Mouse (Mus musculus) fat pad, adult 2 months (tissue): ENCODE measurements at regions not wholly inside any gene's neighbourhood (a gene's known extent, or its start where the extent isn't known, plus 50 kb on each side); places are given as distances from the start of the nearest gene placed in this dataset.
"Not testable (repeated sequence)": the region's sequence is repeated elsewhere in the genome, so short reads cannot be mapped to it uniquely, and the experiment has no call there.

Experiments used
- DNase-seq: peaks from one replicate; pipeline ENCODE4 v3.0.0-alpha.2; 2011; ENCODE audit warnings: low read depth, low spot score; ENCODE audit errors: extremely low read depth

GRCm38 (mm10) chr12:115276749-115277148 is 770.8 kb upstream of the Zfp386 start:
- DNase-seq, result not testable (repeated sequence)

- not testable (repeated sequence) for DNase-seq
Observed at GRCm38 (mm10) chr12:115293772-115294171, 753.8 kb upstream of the Zfp386 start.

- not testable (repeated sequence) for DNase-seq
Observed at GRCm38 (mm10) chr12:115298041-115298440, 749.5 kb upstream of the Zfp386 start.

- DNase-seq, result no peak
Observed at GRCm38 (mm10) chr12:115311956-115312355, 735.6 kb upstream of the Zfp386 start.

- DNase-seq, result not testable (repeated sequence)
Observed at GRCm38 (mm10) chr12:115312604-115313003, 734.9 kb upstream of the Zfp386 start.

DNA sequence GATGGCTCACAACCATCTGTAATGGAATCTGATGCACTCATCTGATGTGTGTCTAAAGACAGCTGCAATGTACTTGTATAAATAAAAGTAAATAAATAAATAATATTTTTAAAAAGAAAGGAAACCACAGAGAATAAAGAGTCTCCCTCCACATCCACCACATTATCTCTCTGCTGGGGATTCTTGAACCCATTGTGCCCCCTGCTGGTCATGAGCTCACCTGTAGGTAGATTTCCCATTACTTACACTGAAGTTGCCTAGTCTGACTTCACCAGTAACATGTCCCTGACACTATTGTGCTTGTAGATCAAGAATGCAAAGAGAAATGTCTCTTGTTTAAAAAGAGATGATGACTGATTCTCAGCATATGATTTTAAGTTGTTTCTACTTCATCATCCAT is 726.9 kb upstream of the Zfp386 start:
- DNase-seq, result not testable (repeated sequence)

DNA sequence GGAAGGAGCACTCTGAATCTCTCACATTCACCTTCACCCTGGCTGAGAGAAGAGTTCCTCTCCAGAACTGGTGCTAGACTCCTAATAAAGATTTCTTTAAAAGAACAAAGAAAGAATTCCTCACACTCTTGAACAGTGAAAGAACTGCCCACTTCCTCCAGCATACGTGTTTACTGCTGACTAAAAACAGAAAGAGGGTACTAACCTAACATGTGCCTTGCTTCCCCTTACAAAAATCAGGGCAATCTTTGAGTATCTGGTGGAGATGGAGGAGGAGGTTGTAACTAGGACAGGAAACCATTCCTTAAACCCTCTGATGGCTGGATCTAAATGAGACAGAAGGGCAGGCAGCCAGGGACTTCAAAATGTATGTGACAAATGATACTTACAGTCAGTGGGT is 719.1 kb upstream of the Zfp386 start:
- DNase-seq, result no peak

GRCm38 (mm10) chr12:115334770-115335169 is 712.8 kb upstream of the Zfp386 start:
- DNase-seq, result not testable (repeated sequence)

DNA sequence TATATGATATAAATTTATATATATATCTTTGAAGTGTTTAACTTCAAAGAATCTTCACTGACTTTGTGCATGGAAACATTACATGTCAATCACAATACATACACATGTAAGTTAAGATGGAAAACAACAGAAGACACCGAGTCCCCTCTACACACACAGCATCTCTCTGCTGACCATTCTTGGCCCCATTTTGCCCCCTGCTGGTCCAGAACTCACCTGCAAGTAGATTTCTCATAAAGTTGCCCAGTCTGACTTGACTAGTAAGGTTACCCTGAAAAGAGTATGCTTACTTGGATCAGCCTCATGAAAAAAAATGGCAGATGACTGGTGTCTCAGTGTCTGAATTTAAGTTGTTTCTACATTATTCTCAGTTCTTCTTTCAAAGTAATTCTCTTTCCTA is 710.9 kb upstream of the Zfp386 start:
- DNase-seq, result no peak

DNA sequence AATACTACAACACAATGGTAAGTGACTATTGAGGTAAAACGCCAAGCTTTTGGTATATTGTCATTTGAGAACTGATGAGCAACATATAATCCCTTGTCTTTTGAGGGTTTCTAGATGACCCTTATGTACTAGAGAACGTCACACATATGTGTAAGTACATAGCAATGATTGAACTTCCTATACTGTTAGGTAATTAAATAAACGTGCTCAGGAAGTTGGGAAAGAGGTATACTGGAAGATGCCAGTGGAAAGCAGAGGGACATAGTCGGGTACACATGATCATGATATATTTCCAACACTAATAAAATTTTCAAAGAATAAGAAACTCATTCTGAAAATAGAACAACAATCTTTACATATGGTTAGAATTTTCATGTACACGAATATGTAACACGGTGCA is 701.4 kb upstream of the Zfp386 start:
- DNase-seq, result not testable (repeated sequence)

- not testable (repeated sequence) for DNase-seq
Observed at GRCm38 (mm10) chr12:115359050-115359449, 688.5 kb upstream of the Zfp386 start.

DNA sequence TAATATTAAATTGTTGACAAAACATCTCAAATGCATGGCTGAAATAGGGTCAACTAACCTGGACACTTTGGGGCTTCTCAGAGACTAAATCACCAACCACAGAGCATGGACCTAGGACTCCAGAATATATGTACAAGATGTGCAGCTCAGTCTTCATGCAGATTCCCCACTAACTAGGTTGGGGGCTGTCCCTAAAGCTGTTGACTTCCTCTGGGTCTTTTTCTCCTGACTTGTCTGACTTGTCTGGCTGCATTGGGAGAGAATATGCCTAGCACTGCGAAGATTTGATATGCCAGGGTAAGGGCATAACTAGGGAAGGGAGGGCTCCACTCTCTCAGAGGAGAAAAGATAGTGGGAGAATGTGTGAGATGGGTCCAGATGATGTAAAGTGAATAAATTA is 681.9 kb upstream of the Zfp386 start:
- DNase-seq, result not testable (repeated sequence)

- DNase-seq, result not testable (repeated sequence)
Observed at GRCm38 (mm10) chr12:115371784-115372183, 675.7 kb upstream of the Zfp386 start.

GRCm38 (mm10) chr12:115373056-115373455 is 674.5 kb upstream of the Zfp386 start:
- DNase-seq, result not testable (repeated sequence)

- not testable (repeated sequence) for DNase-seq
Observed at GRCm38 (mm10) chr12:115386479-115386878, 661.0 kb upstream of the Zfp386 start.

GRCm38 (mm10) chr12:115404116-115404515 is 643.4 kb upstream of the Zfp386 start:
- no peak for DNase-seq

DNA sequence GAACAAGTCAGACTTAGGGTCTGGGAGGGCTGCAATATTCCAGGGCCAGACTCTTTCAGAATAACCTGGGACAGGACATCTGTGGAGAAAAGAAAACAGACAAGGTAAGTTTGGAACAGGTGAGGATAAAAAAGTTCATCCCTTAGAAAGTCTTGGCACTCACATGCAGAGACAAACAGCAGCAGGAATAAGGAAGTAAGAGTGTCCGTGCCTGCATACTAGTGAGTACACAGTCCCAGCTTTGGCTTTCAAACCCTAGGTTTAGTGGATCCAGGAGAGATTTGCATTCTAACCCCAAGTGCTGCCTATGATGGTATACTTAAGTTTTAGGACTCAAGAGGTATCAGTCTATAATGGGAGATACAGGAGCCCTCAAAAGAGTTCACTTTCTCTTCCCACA is 642.9 kb upstream of the Zfp386 start:
- no peak for DNase-seq

DNA sequence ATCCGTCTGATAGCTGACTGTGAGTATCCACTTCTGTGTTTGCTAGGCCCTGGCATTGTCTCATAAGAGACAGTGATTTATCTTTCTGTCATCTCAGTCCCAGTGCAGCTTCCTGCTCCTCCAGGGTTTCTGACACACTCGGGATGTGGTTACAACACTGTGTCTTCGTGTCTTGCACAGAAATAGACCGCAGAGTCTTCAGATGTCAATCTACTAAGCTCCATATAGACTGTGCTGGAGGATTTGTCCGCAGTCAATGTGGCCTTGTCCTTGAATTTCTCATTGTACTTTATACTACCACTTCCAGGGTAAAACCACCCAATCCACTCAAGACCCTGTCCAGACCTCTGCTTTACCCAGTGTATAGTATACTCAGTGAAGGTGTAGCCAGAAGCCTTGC is 601.3 kb upstream of the Zfp386 start:
- not testable (repeated sequence) for DNase-seq

DNA sequence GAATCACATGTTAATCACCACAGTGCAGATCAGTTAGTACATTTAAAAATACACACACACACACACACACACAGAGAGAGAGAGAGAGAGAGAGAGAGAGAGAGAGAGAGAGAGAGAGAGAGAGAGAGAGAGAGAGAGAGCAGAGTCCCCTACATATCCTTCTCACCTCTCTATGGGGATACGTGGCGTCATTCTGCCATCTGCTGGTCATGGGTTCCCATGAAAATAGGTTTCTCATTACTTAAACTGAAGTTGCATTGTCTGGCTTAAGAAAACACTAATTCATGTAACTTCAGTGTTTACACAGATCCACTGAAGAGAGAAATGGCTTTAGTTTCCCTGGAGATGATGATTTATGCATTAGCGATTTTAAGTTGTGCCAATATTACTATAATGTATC is 594.9 kb upstream of the Zfp386 start:
- not testable (repeated sequence) for DNase-seq

DNA sequence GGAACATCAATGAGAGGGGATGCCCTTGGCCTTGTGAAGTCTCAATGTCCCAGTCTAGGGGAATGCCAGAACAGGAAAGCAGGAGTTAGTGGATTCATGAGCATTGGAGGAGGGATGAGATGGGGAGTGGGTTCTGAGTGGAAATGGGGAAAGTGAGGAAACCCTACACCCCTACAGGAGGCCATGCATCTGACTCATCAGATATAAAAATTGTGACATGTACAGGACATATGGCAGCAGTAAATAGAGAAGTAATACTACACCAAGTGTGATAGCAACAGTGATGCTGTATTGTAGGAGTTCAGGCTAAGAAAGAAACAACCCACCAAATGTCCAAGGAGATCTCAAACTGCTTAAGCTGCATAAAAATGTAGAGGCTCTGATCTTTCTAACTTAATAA is 582.7 kb upstream of the Zfp386 start:
- not testable (repeated sequence) for DNase-seq

DNA sequence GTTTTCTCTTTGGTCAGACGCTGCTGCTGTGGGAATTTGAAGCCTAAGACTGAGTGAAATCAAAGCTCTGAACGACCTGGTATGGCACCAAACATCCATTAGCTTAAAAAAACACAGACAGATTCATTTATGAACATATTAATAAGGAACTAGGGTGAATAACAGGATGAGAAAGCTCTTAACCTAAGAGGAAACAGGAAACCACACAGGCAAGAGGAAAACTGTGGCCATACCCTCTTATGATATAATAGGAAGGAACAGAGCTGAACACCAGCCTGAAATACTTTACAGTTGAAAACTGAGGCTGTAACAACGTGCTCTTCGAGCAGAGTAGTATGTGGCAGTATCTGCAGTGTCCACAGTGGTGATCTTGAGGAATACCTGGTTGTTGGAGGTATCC is 579.5 kb upstream of the Zfp386 start:
- DNase-seq, result not testable (repeated sequence)

GRCm38 (mm10) chr12:115468569-115468968 is 579.0 kb upstream of the Zfp386 start:
- DNase-seq, result not testable (repeated sequence)

- DNase-seq, result no peak
Observed at GRCm38 (mm10) chr12:115498865-115499264, 548.7 kb upstream of the Zfp386 start.
